Mouse (Mus musculus): Measurements from ENCODE around the gene Cdh10.

DNA sequence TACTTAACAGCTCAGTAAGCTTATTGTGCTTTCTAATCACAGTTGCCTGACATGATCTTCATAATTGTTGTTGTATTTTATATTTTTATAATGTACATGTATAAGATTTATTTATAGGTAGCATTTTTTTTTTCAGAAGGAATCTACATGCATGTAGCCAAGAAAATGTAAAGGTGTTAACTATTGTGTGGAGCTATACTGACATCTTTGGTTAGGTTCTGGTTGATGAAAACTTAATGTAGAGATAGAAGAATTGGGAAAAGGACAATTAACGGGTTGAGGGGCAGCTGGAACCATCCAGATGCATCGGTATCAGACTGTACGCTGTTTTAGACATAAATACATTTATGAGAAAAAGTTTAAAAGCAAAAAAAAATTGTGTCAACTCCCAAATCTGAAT lies 1.0 kb upstream of the Cdh10 start:
- no peak for TF ChIP-seq GATA1 (IDR thresholded peaks at IDR 0.05; ENCODE audit: borderline replicate concordance, low read length)
- no peak for TF ChIP-seq FLI1 (IDR thresholded peaks at IDR 0.05; ENCODE audit: low read length)

All from megakaryocyte, embryonic 14.5 days (primary cell).